Mouse (Mus musculus): ENCODE results near the gene Itpkb.

GRCm38 (mm10) chr1:180307661-180308060, 22.6 kb upstream of the Itpkb start:
- TF ChIP-seq CTCF (IDR thresholded peaks at IDR 0.05; ENCODE audit: low read depth) (no peak), EP300 (IDR thresholded peaks at IDR 0.05; ENCODE audit: low read depth) (no peak)
